Mouse (Mus musculus) olfactory bulb, adult 2 months (tissue): Measurements from ENCODE around the gene Gucy2e.

Experiments
- CTCF ChIP-seq: fragments of 200-500 bp; IDR thresholded peaks from 2 replicates; pipeline ENCODE4 v1.5.1; 2012; ENCODE audit warnings: low read depth, mild to moderate bottlenecking, low read length, moderate library complexity; ENCODE audit not compliant: insufficient read depth
- POLR2A ChIP-seq: fragments of 200-500 bp; IDR thresholded peaks from 2 replicates; pipeline ENCODE4 v1.6.1; 2012; ENCODE audit warnings: mild to moderate bottlenecking, low read depth, low read length, moderate library complexity; ENCODE audit not compliant: insufficient read depth

DNA sequence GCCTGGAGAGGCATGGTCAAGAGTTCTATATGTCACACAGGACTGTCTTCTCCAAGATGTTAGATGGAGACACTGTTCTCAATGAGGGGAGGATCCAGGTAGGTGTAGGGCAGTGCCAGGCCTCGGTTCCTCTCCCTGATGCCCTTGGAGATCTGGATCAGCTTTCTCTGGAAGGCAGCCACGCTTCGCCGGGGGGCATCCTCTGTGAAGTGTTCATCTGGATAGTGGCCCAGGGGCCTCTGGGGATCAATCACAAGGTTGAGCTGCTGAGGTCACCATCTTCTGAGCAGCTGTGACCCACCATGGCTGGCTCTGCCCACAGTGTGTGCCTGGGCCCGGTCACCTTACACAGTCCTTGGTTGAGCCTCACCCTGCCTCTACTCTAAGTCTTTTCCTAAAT lies 51.8 kb downstream of the Gucy2e start:
- no peak for TF ChIP-seq CTCF
- TF ChIP-seq POLR2A: no peak
